Mouse (Mus musculus) heart, embryonic 13.5 days (tissue): ENCODE measurements at regions not wholly inside any gene's neighbourhood (a gene's known extent, or its start where the extent isn't known, plus 50 kb on each side); places are given as distances from the start of the nearest gene placed in this dataset.

Experiments used
- ATAC-seq: fragments of 200-750 bp; cut with Nextera tagmentation; 2 replicates; pipeline ENCODE4 v1.8.0; 2017; ENCODE audit warnings: moderate TSS enrichment; ENCODE audit not compliant: insufficient number of reproducible peaks, low FRiP score, low TSS enrichment; ENCODE audit errors: extremely low read depth
- H3K27ac ChIP-seq: fragments of 300-500 bp; sonication (generic); replicated peaks from 2 replicates; pipeline ENCODE4 v1.5.1; 2015; ENCODE audit warnings: moderate library complexity, mild to moderate bottlenecking, inconsistent platforms
- H3K27me3 ChIP-seq: fragments of 300-500 bp; sonication (generic); replicated peaks from 2 replicates; pipeline ENCODE4 v1.6.1; 2015; ENCODE audit warnings: mild to moderate bottlenecking, inconsistent platforms
- H3K36me3 ChIP-seq: fragments of 300-500 bp; sonication (generic); 2 replicates; pipeline ENCODE4 v1.6.1; 2015; ENCODE audit warnings: mild to moderate bottlenecking, inconsistent platforms
- H3K4me1 ChIP-seq: fragments of 300-500 bp; sonication (generic); 2 replicates; pipeline ENCODE4 v1.6.1; 2015; ENCODE audit warnings: inconsistent platforms
- H3K4me2 ChIP-seq: fragments of 300-500 bp; sonication (generic); 2 replicates; pipeline ENCODE4 v1.6.1; 2015; ENCODE audit warnings: inconsistent platforms, mild to moderate bottlenecking, moderate library complexity
- H3K4me3 ChIP-seq: fragments of 300-500 bp; sonication (generic); 2 replicates; pipeline ENCODE4 v1.5.1; 2015; ENCODE audit warnings: moderate library complexity, mild to moderate bottlenecking, inconsistent platforms
- H3K9ac ChIP-seq: fragments of 300-500 bp; sonication (generic); 2 replicates; pipeline ENCODE4 v1.6.1; 2015; ENCODE audit warnings: inconsistent platforms, mild to moderate bottlenecking, moderate library complexity
- H3K9me3 ChIP-seq: fragments of 300-500 bp; sonication (generic); 2 replicates; pipeline ENCODE4 v1.6.1; 2016; ENCODE audit warnings: inconsistent platforms
- WGBS: fragments of 180-500 bp; shearing (Covaris S2); methylation state at CpG from one replicate; pipeline ENCODE4 v1.1.7; 2015; ENCODE audit warnings: mixed read lengths; 5-methylcytosine and 5-hydroxymethylcytosine counted together

- Histone ChIP-seq H3K27ac (no peak overlapping the region), H3K27me3 (no peaks in the 10 kb centered on the region), H3K4me1 (no peaks in the 10 kb centered on the region), H3K4me2 (no peak overlapping the region), H3K9me3 (no peaks in the 10 kb centered on the region), H3K9ac (no peak overlapping the region), H3K36me3 (no peaks in the 10 kb centered on the region), H3K4me3 (no peak overlapping the region)
- ATAC-seq = no peak
- 70% methylated on average over 5 of the region's 5 CpGs for WGBS
These were observed 722.0 kb downstream of the Cypt12 start for GRCm38 (mm10) chr3:18670203-18670700.

- no peaks in the 10 kb centered on the region for H3K4me1 ChIP-seq
- no peak overlapping the region for H3K9ac ChIP-seq
- H3K36me3 ChIP-seq = no peaks in the 10 kb centered on the region
- H3K4me2 ChIP-seq = no peak overlapping the region
- H3K4me3 ChIP-seq = no peak overlapping the region
- no peak overlapping the region for H3K27ac ChIP-seq
- no peaks in the 10 kb centered on the region for H3K27me3 ChIP-seq
- no peaks in the 10 kb centered on the region for H3K9me3 ChIP-seq
- WGBS = 80% methylated on average over 1 of the region's 1 CpGs
- ATAC-seq = no peak
These were observed 723.5 kb downstream of the Cypt12 start for GRCm38 (mm10) chr3:18671681-18672080.

GRCm38 (mm10) chr3:18683346-18684101 is 735.3 kb downstream of the Cypt12 start:
- Histone ChIP-seq H3K36me3 (no peaks in the 10 kb centered on the region), H3K27ac (no peak overlapping the region), H3K9ac (no peak overlapping the region), H3K4me2 (no peak overlapping the region), H3K27me3 (no peaks in the 10 kb centered on the region), H3K4me1 (no peaks in the 10 kb centered on the region), H3K4me3 (no peak overlapping the region), H3K9me3 (no peaks in the 10 kb centered on the region)
- WGBS = 81% methylated on average over 6 of the region's 6 CpGs
- no peak for ATAC-seq

GRCm38 (mm10) chr3:18695113-18695792 is 747.0 kb downstream of the Cypt12 start:
- Histone ChIP-seq H3K4me2 (no peak overlapping the region), H3K4me3 (no peak overlapping the region), H3K27me3 (no peaks in the 10 kb centered on the region), H3K27ac (no peak overlapping the region), H3K4me1 (no peaks in the 10 kb centered on the region), H3K9ac (no peak overlapping the region), H3K36me3 (no peaks in the 10 kb centered on the region), H3K9me3 (no peaks in the 10 kb centered on the region)
- no peak for ATAC-seq
- 66% methylated on average over 4 of the region's 4 CpGs for WGBS

GRCm38 (mm10) chr3:18696981-18697660 is 748.9 kb downstream of the Cypt12 start:
- no peak overlapping the region for H3K4me3 ChIP-seq
- no peak overlapping the region for H3K9ac ChIP-seq
- no peaks in the 10 kb centered on the region for H3K9me3 ChIP-seq
- 82% methylated on average over 2 of the region's 2 CpGs for WGBS
- H3K36me3 ChIP-seq = no peaks in the 10 kb centered on the region
- H3K27me3 ChIP-seq = no peaks in the 10 kb centered on the region
- no peaks in the 10 kb centered on the region for H3K4me1 ChIP-seq
- H3K27ac ChIP-seq = no peak overlapping the region
- no peak overlapping the region for H3K4me2 ChIP-seq
- ATAC-seq = no peak

GRCm38 (mm10) chr3:18698106-18698505 is 749.9 kb downstream of the Cypt12 start:
- no peak for ATAC-seq

GRCm38 (mm10) chr3:18705165-18705564 is 757.0 kb downstream of the Cypt12 start:
- Histone ChIP-seq H3K4me1 (no peaks in the 10 kb centered on the region), H3K9me3 (no peaks in the 10 kb centered on the region), H3K27me3 (no peaks in the 10 kb centered on the region), H3K36me3 (no peaks in the 10 kb centered on the region), H3K4me2 (no peak overlapping the region), H3K9ac (no peak overlapping the region), H3K4me3 (no peak overlapping the region), H3K27ac (no peak overlapping the region)
- 72% methylated on average over 6 of the region's 6 CpGs for WGBS
- no peak for ATAC-seq

More at GRCm38 (mm10) chr3:18698106-18698505, 749.9 kb downstream of the Cypt12 start:
- Histone ChIP-seq H3K4me2 (no peak overlapping the region), H3K4me1 (no peaks in the 10 kb centered on the region), H3K9me3 (no peaks in the 10 kb centered on the region), H3K27ac (no peak overlapping the region), H3K27me3 (no peaks in the 10 kb centered on the region), H3K9ac (no peak overlapping the region), H3K36me3 (no peaks in the 10 kb centered on the region), H3K4me3 (no peak overlapping the region)

- Histone ChIP-seq H3K4me2 (no peak overlapping the region), H3K4me1 (no peaks in the 10 kb centered on the region), H3K9me3 (no peaks in the 10 kb centered on the region), H3K27me3 (no peaks in the 10 kb centered on the region), H3K27ac (no peak overlapping the region), H3K4me3 (no peak overlapping the region), H3K9ac (no peak overlapping the region), H3K36me3 (no peaks in the 10 kb centered on the region)
- 69% methylated on average over 9 of the region's 9 CpGs for WGBS
- ATAC-seq = no peak
These were observed 757.5 kb downstream of the Cypt12 start for GRCm38 (mm10) chr3:18705756-18706155.

GRCm38 (mm10) chr3:18706356-18706755 is 758.1 kb downstream of the Cypt12 start:
- H3K36me3 ChIP-seq = no peaks in the 10 kb centered on the region
- no peaks in the 10 kb centered on the region for H3K27me3 ChIP-seq
- no peak overlapping the region for H3K9ac ChIP-seq
- no peak overlapping the region for H3K27ac ChIP-seq
- no peak for ATAC-seq
- H3K4me3 ChIP-seq = no peak overlapping the region
- no peaks in the 10 kb centered on the region for H3K4me1 ChIP-seq
- no peaks in the 10 kb centered on the region for H3K9me3 ChIP-seq
- no peak overlapping the region for H3K4me2 ChIP-seq

- no peak overlapping the region for H3K4me3 ChIP-seq
- H3K9ac ChIP-seq = no peak overlapping the region
- WGBS = 81% methylated on average over 3 of the region's 3 CpGs
- H3K27me3 ChIP-seq = no peaks in the 10 kb centered on the region
- H3K4me2 ChIP-seq = no peak overlapping the region
- no peak overlapping the region for H3K27ac ChIP-seq
- no peaks in the 10 kb centered on the region for H3K9me3 ChIP-seq
- no peaks in the 10 kb centered on the region for H3K4me1 ChIP-seq
- no peaks in the 10 kb centered on the region for H3K36me3 ChIP-seq
- no peak for ATAC-seq
These were observed 759.5 kb downstream of the Cypt12 start for GRCm38 (mm10) chr3:18707730-18708129.

- no peak for ATAC-seq
- Histone ChIP-seq H3K9me3 (no peaks in the 10 kb centered on the region), H3K36me3 (no peaks in the 10 kb centered on the region), H3K27me3 (no peaks in the 10 kb centered on the region), H3K27ac (no peak overlapping the region), H3K4me2 (no peak overlapping the region), H3K4me3 (no peak overlapping the region), H3K4me1 (no peaks in the 10 kb centered on the region), H3K9ac (no peak overlapping the region)
- WGBS = 23% methylated on average over 1 of the region's 1 CpGs
These were observed 763.5 kb downstream of the Cypt12 start for GRCm38 (mm10) chr3:18711661-18712060.
